Mouse (Mus musculus): ENCODE measurements around the gene Gpn3.

- no peak for TF ChIP-seq MAX (IDR thresholded peaks at IDR 0.05; ENCODE audit: low read depth)
- no peak for TF ChIP-seq POLR2A (IDR thresholded peaks at IDR 0.05; ENCODE audit: insufficient read length, low read depth)
- no peak for TF ChIP-seq E2F4 (IDR thresholded peaks at IDR 0.05; ENCODE audit: insufficient read depth)
- TF ChIP-seq USF1 (IDR thresholded peaks at IDR 0.05; ENCODE audit: low read depth) = no peak
- no peak for TF ChIP-seq MYOD1 (IDR thresholded peaks at IDR 0.05; ENCODE audit: control insufficient read depth in 1 of 3, insufficient read length in 2 of 3, low read depth in 2 of 3)
- no peak for TF ChIP-seq TCF12 (IDR thresholded peaks at IDR 0.05; ENCODE audit: insufficient read depth, poor library complexity, severe bottlenecking)
- TF ChIP-seq CEBPB (IDR thresholded peaks at IDR 0.05; ENCODE audit: insufficient read depth, poor library complexity, severe bottlenecking) = no peak
- TF ChIP-seq MYOG (IDR thresholded peaks at IDR 0.05; ENCODE audit: control insufficient read depth in 1 of 3, insufficient read depth in 1 of 3, insufficient read length in 2 of 3, low read depth in 2 of 3) = no peak
- no peak for TF ChIP-seq TCF3 (IDR thresholded peaks at IDR 0.05; ENCODE audit: insufficient read length, low read depth)
- TF ChIP-seq POLR2AphosphoS2 (IDR thresholded peaks at IDR 0.05; ENCODE audit: insufficient read length, low read depth) = no peak
These were observed 25.9 kb upstream of the Gpn3 start for GRCm38 (mm10) chr5:122345777-122346176.

Measured in myocyte (in vitro differentiated cells).